Mouse (Mus musculus) spleen, postnatal 0 days (tissue): ENCODE measurements around the gene Med22. TPM values are rescaled to one million over a fixed set of nuclear protein-coding genes. Genes with fewer than 3 reads are reported as not detected.

Source experiments
- polyA plus RNA-seq: library from polyadenylated mRNA; unstranded; fragments of >200 nt; fragmentation: Nextera tagmentation; extraction: Ambion mirVana; gene quantifications from 2 replicates; pipeline ENCODE4 v1.2.1, GENCODE M21; 2015

The Med22 gene
- polyA plus RNA-seq = 20.2 and 22.1 TPM in 2 replicates

GRCm38 (mm10) chr2:26910124-26910993, at the start of gene Med22, which contains the start of gene Rpl7a:
Gene Med22, minus strand, starts transcription at chr2:26910677.
Gene Rpl7a, plus strand, starts transcription at chr2:26910764.

GRCm38 (mm10) chr2:26933304-26934055, 23.0 kb upstream of the Med22 start, which contains the start of the genes Surf4 and Stkld1:
Gene Surf4, minus strand, starts transcription at chr2:26933928.
Gene Stkld1, plus strand, starts transcription at chr2:26934047.

GRCm38 (mm10) chr2:26915927-26916728, 5.7 kb upstream of the Med22 start, which contains the start of the genes Surf2 and Surf1:
Gene Surf2, plus strand, starts transcription at chr2:26916367.
Gene Surf1, minus strand, starts transcription at chr2:26916530.

GRCm38 (mm10) chr2:26902467-26903220, 7.8 kb downstream of the Med22 start, which contains the start of gene Surf6:
Gene Surf6, minus strand, starts transcription at chr2:26902879.

GRCm38 (mm10) chr2:26864879-26865278, 45.6 kb downstream of the Med22 start, which contains the start of gene Abo:
Gene Abo, minus strand, starts transcription at chr2:26864979.

Other genes with a start within 250 kb of the Med22 start
- gene Lcn4, start 239.4 kb downstream of the Med22 start, polyA plus RNA-seq = 0.40 TPM in 1 of 2 replicates, not detected in the other
- not detected in 2 replicates for gene Abo, start 45.7 kb downstream of the Med22 start, polyA plus RNA-seq
- gene Surf6, start 7.8 kb downstream of the Med22 start, polyA plus RNA-seq = 11.8 and 12.7 TPM in 2 replicates
- 585 and 601 TPM in 2 replicates for gene Rpl7a, start 87 bp upstream of the Med22 start, polyA plus RNA-seq
- gene Surf2, start 5.7 kb upstream of the Med22 start, polyA plus RNA-seq = 25.1 and 28.1 TPM in 2 replicates
- gene Surf1, start 5.9 kb upstream of the Med22 start, polyA plus RNA-seq = 39.3 and 44.2 TPM in 2 replicates
- 67.8 and 83.4 TPM in 2 replicates for gene Surf4, start 23.3 kb upstream of the Med22 start, polyA plus RNA-seq
- gene Stkld1, start 23.4 kb upstream of the Med22 start, polyA plus RNA-seq = 0.25 and 0.34 TPM in 2 replicates
- gene Rexo4, start 53.7 kb upstream of the Med22 start, polyA plus RNA-seq = 20.5 and 22.9 TPM in 2 replicates
- gene Adamts13, start 62.7 kb upstream of the Med22 start, polyA plus RNA-seq = 0.08 and 0.10 TPM in 2 replicates
- gene Cacfd1, start 99.2 kb upstream of the Med22 start, polyA plus RNA-seq = 14.5 and 17.3 TPM in 2 replicates
- gene Slc2a6, start 117.3 kb upstream of the Med22 start, polyA plus RNA-seq = 2.7 and 4.1 TPM in 2 replicates
- gene Mymk, start 161.5 kb upstream of the Med22 start, polyA plus RNA-seq = 0.11 and 0.24 TPM in 2 replicates
- 13.4 and 16.4 TPM in 2 replicates for gene Adamtsl2, start 168.7 kb upstream of the Med22 start, polyA plus RNA-seq
- gene Fam163b, start 231.8 kb upstream of the Med22 start, polyA plus RNA-seq = 0.05 TPM in 2 replicates